Mouse (Mus musculus): ENCODE measurements around the gene Tmco3.

Tmco3 gene

GRCm38 (mm10) chr8:13287692-13288623 lies at the start of gene Tmco3, which contains the start of gene Dcun1d2:
Tmco3 (plus strand) TSS chr8:13288190.
Dcun1d2 (minus strand) TSS chr8:13288131.
- DNase-seq = peak; percentile 91 to 93

- no peak for DNase-seq
Observed at GRCm38 (mm10) chr8:13240055-13240454, 47.9 kb upstream of the Tmco3 start.

GRCm38 (mm10) chr8:13240691-13241090 lies 47.3 kb upstream of the Tmco3 start:
- DNase-seq = no peak

GRCm38 (mm10) chr8:13242985-13243870 lies 44.8 kb upstream of the Tmco3 start:
- no peak for DNase-seq

GRCm38 (mm10) chr8:13244343-13244880 lies 43.6 kb upstream of the Tmco3 start:
- DNase-seq = no peak

- DNase-seq = no peak
Observed at GRCm38 (mm10) chr8:13252837-13253236, 35.2 kb upstream of the Tmco3 start.

GRCm38 (mm10) chr8:13253413-13253812 lies 34.6 kb upstream of the Tmco3 start:
- DNase-seq = no peak

GRCm38 (mm10) chr8:13254019-13254418 lies 34.0 kb upstream of the Tmco3 start, which contains the start of gene Adprhl1:
Adprhl1 (minus strand) TSS chr8:13254162.
- peak; percentile 13 to 31 for DNase-seq

- DNase-seq = no peak
Observed at GRCm38 (mm10) chr8:13263376-13263775, 24.6 kb upstream of the Tmco3 start.

GRCm38 (mm10) chr8:13267566-13267965 lies 20.4 kb upstream of the Tmco3 start:
- no peak for DNase-seq

GRCm38 (mm10) chr8:13272834-13273233 lies 15.2 kb upstream of the Tmco3 start:
- DNase-seq = no peak

- DNase-seq = no peak
Observed at GRCm38 (mm10) chr8:13276941-13277447, 11.0 kb upstream of the Tmco3 start.

GRCm38 (mm10) chr8:13283200-13283599 lies 4.8 kb upstream of the Tmco3 start:
- no peak for DNase-seq

- DNase-seq = peak; percentile 73 to 81
Observed at GRCm38 (mm10) chr8:13287304-13287691, 692 bp upstream of the Tmco3 start.

- DNase-seq = no peak
Observed at GRCm38 (mm10) chr8:13288646-13289045, 656 bp downstream of the Tmco3 start.

GRCm38 (mm10) chr8:13292364-13292763 lies 4.4 kb downstream of the Tmco3 start:
- DNase-seq = peak; percentile 37 to 43

GRCm38 (mm10) chr8:13293677-13294470 lies 5.9 kb downstream of the Tmco3 start:
- no peak for DNase-seq

GRCm38 (mm10) chr8:13299571-13299970 lies 11.6 kb downstream of the Tmco3 start:
- no peak for DNase-seq

GRCm38 (mm10) chr8:13301036-13301435 lies 13.0 kb downstream of the Tmco3 start:
- no peak for DNase-seq

- no peak for DNase-seq
Observed at GRCm38 (mm10) chr8:13305459-13305858, 17.5 kb downstream of the Tmco3 start.

- DNase-seq = no peak
Observed at GRCm38 (mm10) chr8:13305884-13306283, 17.9 kb downstream of the Tmco3 start.
